Mouse (Mus musculus): ENCODE data around the gene Ezr. TPM values are rescaled to one million over a fixed set of nuclear protein-coding genes. Genes with fewer than 3 reads are reported as not detected.

The Ezr gene
- polyA plus RNA-seq, 1 experiment from 2014 or later, result 50.5 TPM

GRCm38 (mm10) chr17:6739266-6739665 lies 43.3 kb downstream of the Ezr start:
- no peak overlapping the region for H3K4me3 ChIP-seq (ENCODE audit: low read depth, low read length)
- H3K4me2 ChIP-seq (ENCODE audit: low read depth, low read length), result no peak overlapping the region
- no peaks in the 10 kb centered on the region for H3K9me3 ChIP-seq (ENCODE audit: control insufficient read depth, low read length)
- WGBS, result 94% methylated on average over 13 of the region's 13 CpGs
- no peaks in the 10 kb centered on the region for H3K27me3 ChIP-seq (ENCODE audit: control insufficient read depth, insufficient read depth, low read length)
- H3K4me1 ChIP-seq (ENCODE audit: control insufficient read depth, insufficient read depth, low read length), result no peaks in the 10 kb centered on the region
- no peaks in the 10 kb centered on the region for H3K36me3 ChIP-seq (ENCODE audit: control insufficient read depth, insufficient read depth, low read length)
- H3K27ac ChIP-seq (ENCODE audit: low read depth, low read length), result no peak overlapping the region
- H3K9ac ChIP-seq (replicated peaks; ENCODE audit: low read depth, low read length), result no peak overlapping the region
- no peak for ATAC-seq (ENCODE audit: low read depth)

- Histone ChIP-seq H3K27ac (ENCODE audit: low read depth, low read length) (no peak overlapping the region), H3K9ac (replicated peaks; ENCODE audit: low read depth, low read length) (no peak overlapping the region), H3K9me3 (ENCODE audit: control insufficient read depth, low read length) (no peaks in the 10 kb centered on the region), H3K4me1 (ENCODE audit: control insufficient read depth, insufficient read depth, low read length) (no peaks in the 10 kb centered on the region), H3K27me3 (ENCODE audit: control insufficient read depth, insufficient read depth, low read length) (no peaks in the 10 kb centered on the region), H3K36me3 (ENCODE audit: control insufficient read depth, insufficient read depth, low read length) (no peaks in the 10 kb centered on the region), H3K4me2 (ENCODE audit: low read depth, low read length) (no peak overlapping the region), H3K4me3 (ENCODE audit: low read depth, low read length) (no peak overlapping the region)
- 88% methylated on average over 7 of the region's 7 CpGs for WGBS
- ATAC-seq (ENCODE audit: low read depth), result no peak
Measured at GRCm38 (mm10) chr17:6738836-6739235, 43.7 kb downstream of the Ezr start.

- Histone ChIP-seq H3K4me1 (ENCODE audit: control insufficient read depth, insufficient read depth, low read length) (no peaks in the 10 kb centered on the region), H3K27ac (ENCODE audit: low read depth, low read length) (no peak overlapping the region), H3K4me3 (ENCODE audit: low read depth, low read length) (no peak overlapping the region), H3K27me3 (ENCODE audit: control insufficient read depth, insufficient read depth, low read length) (no peaks in the 10 kb centered on the region), H3K9me3 (ENCODE audit: control insufficient read depth, low read length) (no peaks in the 10 kb centered on the region), H3K4me2 (ENCODE audit: low read depth, low read length) (no peak overlapping the region), H3K9ac (replicated peaks; ENCODE audit: low read depth, low read length) (no peak overlapping the region), H3K36me3 (ENCODE audit: control insufficient read depth, insufficient read depth, low read length) (no peaks in the 10 kb centered on the region)
- ATAC-seq (ENCODE audit: low read depth), result no peak
- WGBS, result 83% methylated on average over 12 of the region's 12 CpGs
Measured at GRCm38 (mm10) chr17:6737273-6737997, 45.1 kb downstream of the Ezr start.

GRCm38 (mm10) chr17:6736306-6737272 lies 46.0 kb downstream of the Ezr start:
- Histone ChIP-seq H3K4me1 (ENCODE audit: control insufficient read depth, insufficient read depth, low read length) (no peaks in the 10 kb centered on the region), H3K36me3 (ENCODE audit: control insufficient read depth, insufficient read depth, low read length) (no peaks in the 10 kb centered on the region), H3K4me2 (ENCODE audit: low read depth, low read length) (no peak overlapping the region), H3K27me3 (ENCODE audit: control insufficient read depth, insufficient read depth, low read length) (no peaks in the 10 kb centered on the region), H3K4me3 (ENCODE audit: low read depth, low read length) (no peak overlapping the region), H3K9ac (replicated peaks; ENCODE audit: low read depth, low read length) (no peak overlapping the region), H3K9me3 (ENCODE audit: control insufficient read depth, low read length) (no peaks in the 10 kb centered on the region), H3K27ac (ENCODE audit: low read depth, low read length) (no peak overlapping the region)
- no peak for ATAC-seq (ENCODE audit: low read depth)
- WGBS, result 39% methylated on average over 15 of the region's 15 CpGs

GRCm38 (mm10) chr17:6734746-6735441 lies 47.7 kb downstream of the Ezr start:
- Histone ChIP-seq H3K9ac (replicated peaks; ENCODE audit: low read depth, low read length) (no peak overlapping the region), H3K4me2 (ENCODE audit: low read depth, low read length) (no peak overlapping the region), H3K27ac (ENCODE audit: low read depth, low read length) (no peak overlapping the region), H3K9me3 (ENCODE audit: control insufficient read depth, low read length) (no peaks in the 10 kb centered on the region), H3K4me3 (ENCODE audit: low read depth, low read length) (no peak overlapping the region), H3K36me3 (ENCODE audit: control insufficient read depth, insufficient read depth, low read length) (no peaks in the 10 kb centered on the region), H3K27me3 (ENCODE audit: control insufficient read depth, insufficient read depth, low read length) (no peaks in the 10 kb centered on the region), H3K4me1 (ENCODE audit: control insufficient read depth, insufficient read depth, low read length) (no peaks in the 10 kb centered on the region)
- ATAC-seq (ENCODE audit: low read depth), result no peak
- WGBS, result 93% methylated on average over 12 of the region's 12 CpGs

- no peaks in the 10 kb centered on the region for H3K27me3 ChIP-seq (ENCODE audit: control insufficient read depth, insufficient read depth, low read length)
- H3K4me2 ChIP-seq (ENCODE audit: low read depth, low read length), result no peak overlapping the region
- no peak overlapping the region for H3K9ac ChIP-seq (replicated peaks; ENCODE audit: low read depth, low read length)
- H3K36me3 ChIP-seq (ENCODE audit: control insufficient read depth, insufficient read depth, low read length), result no peaks in the 10 kb centered on the region
- H3K4me1 ChIP-seq (ENCODE audit: control insufficient read depth, insufficient read depth, low read length), result no peaks in the 10 kb centered on the region
- no peaks in the 10 kb centered on the region for H3K9me3 ChIP-seq (ENCODE audit: control insufficient read depth, low read length)
- 97% methylated on average over 10 of the region's 10 CpGs for whole genome bisulfite sequencing
- no peak overlapping the region for H3K4me3 ChIP-seq (ENCODE audit: low read depth, low read length)
- no peak for ATAC-seq (ENCODE audit: low read depth)
- H3K27ac ChIP-seq (ENCODE audit: low read depth, low read length), result no peak overlapping the region
Measured at GRCm38 (mm10) chr17:6733322-6733875, 49.2 kb downstream of the Ezr start.

GRCm38 (mm10) chr17:6732665-6733064 lies 49.9 kb downstream of the Ezr start:
- H3K9me3 ChIP-seq (ENCODE audit: control insufficient read depth, low read length), result no peaks in the 10 kb centered on the region

GRCm38 (mm10) chr17:6731634-6732033 lies 51.0 kb downstream of the Ezr start:
- 81% methylated on average over 12 of the region's 12 CpGs for whole genome bisulfite sequencing
- no peaks in the 10 kb centered on the region for H3K27me3 ChIP-seq (ENCODE audit: control insufficient read depth, insufficient read depth, low read length)
- no peaks in the 10 kb centered on the region for H3K9me3 ChIP-seq (ENCODE audit: control insufficient read depth, low read length)
- no peaks in the 10 kb centered on the region for H3K4me1 ChIP-seq (ENCODE audit: control insufficient read depth, insufficient read depth, low read length)
- H3K9ac ChIP-seq (replicated peaks; ENCODE audit: low read depth, low read length), result no peak overlapping the region
- H3K4me3 ChIP-seq (ENCODE audit: low read depth, low read length), result no peak overlapping the region
- no peaks in the 10 kb centered on the region for H3K36me3 ChIP-seq (ENCODE audit: control insufficient read depth, insufficient read depth, low read length)
- no peak for ATAC-seq (ENCODE audit: low read depth)
- no peak overlapping the region for H3K4me2 ChIP-seq (ENCODE audit: low read depth, low read length)
- H3K27ac ChIP-seq (ENCODE audit: low read depth, low read length), result no peak overlapping the region

More at GRCm38 (mm10) chr17:6732665-6733064, 49.9 kb downstream of the Ezr start:
- H3K27ac ChIP-seq (ENCODE audit: low read depth, low read length), result no peak overlapping the region
- no peaks in the 10 kb centered on the region for H3K4me1 ChIP-seq (ENCODE audit: control insufficient read depth, insufficient read depth, low read length)
- no peak overlapping the region for H3K9ac ChIP-seq (replicated peaks; ENCODE audit: low read depth, low read length)
- no peak for ATAC-seq (ENCODE audit: low read depth)
- no peak overlapping the region for H3K4me3 ChIP-seq (ENCODE audit: low read depth, low read length)
- no peaks in the 10 kb centered on the region for H3K36me3 ChIP-seq (ENCODE audit: control insufficient read depth, insufficient read depth, low read length)
- H3K27me3 ChIP-seq (ENCODE audit: control insufficient read depth, insufficient read depth, low read length), result no peaks in the 10 kb centered on the region
- WGBS, result 91% methylated on average over 4 of the region's 4 CpGs
- no peak overlapping the region for H3K4me2 ChIP-seq (ENCODE audit: low read depth, low read length)
